Mouse (Mus musculus) frontal cortex, postnatal 10 days (tissue): ENCODE results near the gene Rccd1.

Experiments
- DNase-seq, 2 experiments: peaks; one replicate each; pipeline ENCODE4 v3.0.0; 2022; ENCODE audit warnings: low spot score in 2 of 2, mixed read lengths in 1 of 2

Gene Rccd1

DNA sequence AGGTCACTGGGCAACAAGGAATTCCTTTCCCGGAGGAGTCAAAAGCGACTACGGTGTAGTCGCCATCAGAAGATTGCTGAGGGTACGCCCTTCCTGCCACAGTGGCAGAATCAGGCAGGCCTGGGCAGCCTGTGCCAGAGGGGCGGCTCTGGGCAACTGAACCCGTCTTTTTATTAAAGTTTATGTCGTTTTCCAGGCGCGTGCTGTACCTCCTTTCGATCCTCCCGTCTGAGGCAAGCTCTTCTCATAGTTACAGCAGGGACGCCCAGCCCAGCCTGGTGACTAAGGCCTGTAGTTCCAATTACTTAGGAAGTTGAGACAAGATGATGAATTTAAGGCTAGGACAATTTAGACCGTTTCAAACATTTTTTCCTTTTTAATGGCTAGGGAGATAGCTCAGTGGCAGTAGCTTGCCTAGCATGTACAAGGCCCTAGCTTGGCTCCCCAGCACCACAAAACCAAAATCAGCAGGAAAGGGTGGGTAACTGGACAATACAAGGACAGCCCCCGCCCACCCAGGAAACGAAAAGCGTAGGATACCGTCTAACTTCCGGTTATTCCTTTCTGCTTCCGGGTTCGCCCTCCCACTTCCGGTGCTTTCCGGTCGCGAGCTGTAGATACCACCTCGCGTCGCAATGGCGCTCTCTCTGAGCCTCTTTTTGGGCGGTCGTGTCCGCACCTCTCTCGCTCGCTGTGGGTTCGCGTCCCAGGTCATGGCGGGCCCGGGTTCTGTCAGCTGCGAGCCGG, 63.5 kb downstream of the Rccd1 start, which contains the start of gene Ngrn:
Gene Ngrn, plus strand, starts transcription at position 591 of the 747 bp plus-strand sequence.
- peak; percentile 73 to 81 for DNase-seq

- DNase-seq = no peak
Measured at GRCm38 (mm10) chr7:80257706-80258105, 66.5 kb downstream of the Rccd1 start.

GRCm38 (mm10) chr7:80255981-80256380, 68.3 kb downstream of the Rccd1 start:
- no peak for DNase-seq

- DNase-seq = no peak
Measured at GRCm38 (mm10) chr7:80252886-80253285, 71.4 kb downstream of the Rccd1 start.

- DNase-seq = no peak
Measured at GRCm38 (mm10) chr7:80252437-80252836, 71.8 kb downstream of the Rccd1 start.

GRCm38 (mm10) chr7:80246859-80247258, 77.4 kb downstream of the Rccd1 start:
- no peak for DNase-seq

GRCm38 (mm10) chr7:80246148-80246721, 78.0 kb downstream of the Rccd1 start, which contains the start of gene Ttll13:
Ttll13 (plus strand) TSS chr7:80246376.
- DNase-seq = peak; percentile 94 to 95

GRCm38 (mm10) chr7:80244851-80245250, 79.4 kb downstream of the Rccd1 start:
- no peak for DNase-seq
